Mouse (Mus musculus) midbrain, embryonic 10.5 days (tissue): ENCODE measurements around the gene Chtf18. TPM values are rescaled to one million over a fixed set of nuclear protein-coding genes. Genes with fewer than 3 reads are reported as not detected.
A peak's percentile ranks its signal among the peaks of the same experiment; 100 is the strongest.

Experiments
- DNase-seq: peaks from one replicate; pipeline ENCODE4 v3.0.0-alpha.2; 2017; ENCODE audit warnings: low spot score
- H3K27ac ChIP-seq: fragments of 300-500 bp; sonication (generic); replicated peaks from 2 replicates; pipeline ENCODE4 v1.5.1; 2016; ENCODE audit warnings: mild to moderate bottlenecking
- H3K27me3 ChIP-seq: fragments of 300-500 bp; sonication (generic); 2 replicates; pipeline ENCODE4 v1.6.1; 2016; ENCODE audit warnings: low read depth, mild to moderate bottlenecking; ENCODE audit not compliant: poor library complexity, severe bottlenecking
- H3K36me3 ChIP-seq: fragments of 300-500 bp; sonication (generic); 2 replicates; pipeline ENCODE4 v1.6.1; 2016; ENCODE audit warnings: mild to moderate bottlenecking, moderate library complexity
- H3K4me1 ChIP-seq: fragments of 300-500 bp; sonication (generic); 2 replicates; pipeline ENCODE4 v1.6.1; 2016
- H3K4me3 ChIP-seq: fragments of 300-500 bp; sonication (generic); 2 replicates; pipeline ENCODE4 v1.5.1; 2016; ENCODE audit warnings: mild to moderate bottlenecking, moderate library complexity
- H3K9me3 ChIP-seq: fragments of 300-500 bp; sonication (generic); replicated peaks from 2 replicates; pipeline ENCODE4 v1.6.1; 2016; ENCODE audit warnings: mild to moderate bottlenecking
- WGBS: fragments of 180-500 bp; shearing (Covaris S2); methylation state at CpG from one replicate; pipeline ENCODE4 v1.1.7; 2016; 5-methylcytosine and 5-hydroxymethylcytosine counted together
- polyA plus RNA-seq: library from polyadenylated mRNA; unstranded; fragments of >200 nt; fragmentation: Nextera tagmentation; extraction: Ambion mirVana; gene quantifications from 2 replicates; pipeline ENCODE4 v1.2.1, GENCODE M21; 2016

The Chtf18 gene
- polyA plus RNA-seq, 1 experiment from 2014 or later = 58.9 TPM

DNA sequence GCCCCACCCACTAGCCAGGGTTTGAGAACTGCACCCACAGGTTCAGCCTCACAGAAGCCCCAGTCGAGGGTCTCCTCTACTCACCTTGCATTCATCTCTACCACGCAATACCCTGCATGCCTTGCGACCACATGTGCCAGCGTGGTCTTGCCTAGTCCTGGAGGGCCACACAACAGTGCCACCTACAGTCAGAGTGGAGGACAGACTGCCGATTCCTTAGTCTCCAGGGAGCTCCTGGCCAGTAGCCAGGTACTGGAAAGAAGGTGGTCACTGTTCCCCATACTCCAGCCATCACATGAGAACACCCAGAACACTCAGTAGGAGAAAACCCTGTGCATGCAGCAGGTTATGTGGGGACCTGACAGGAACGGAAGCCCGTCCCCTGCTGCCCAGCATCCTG is 3.3 kb downstream of the Chtf18 start:
- whole genome bisulfite sequencing = 89% methylated on average over 7 of the region's 7 CpGs
- H3K27ac ChIP-seq = no peak overlapping the region
- H3K36me3 ChIP-seq = peaks cover 69% of the 10 kb centered on the region
- 0 out of 2 replicates have a peak, but pooled peaks cover 6% of the 10 kb centered on the region for H3K27me3 ChIP-seq
- H3K4me1 ChIP-seq = peaks cover 45% of the 10 kb centered on the region
- no peak for DNase-seq
- no peaks in the 10 kb centered on the region for H3K9me3 ChIP-seq
- H3K4me3 ChIP-seq = no peak overlapping the region

- Histone ChIP-seq H3K27ac (no peak overlapping the region), H3K4me1 (peaks cover 40% of the 10 kb centered on the region), H3K9me3 (no peaks in the 10 kb centered on the region), H3K27me3 (peaks cover 10% of the 10 kb centered on the region), H3K4me3 (peak overlapping the region; percentile 9; the same call in 1 of the 2 replicates), H3K36me3 (peaks cover 74% of the 10 kb centered on the region)
- 94% methylated on average over 19 of the region's 19 CpGs for WGBS
- DNase-seq = no peak
Observed at GRCm38 (mm10) chr17:25723470-25723869, 3.7 kb downstream of the Chtf18 start.

DNA sequence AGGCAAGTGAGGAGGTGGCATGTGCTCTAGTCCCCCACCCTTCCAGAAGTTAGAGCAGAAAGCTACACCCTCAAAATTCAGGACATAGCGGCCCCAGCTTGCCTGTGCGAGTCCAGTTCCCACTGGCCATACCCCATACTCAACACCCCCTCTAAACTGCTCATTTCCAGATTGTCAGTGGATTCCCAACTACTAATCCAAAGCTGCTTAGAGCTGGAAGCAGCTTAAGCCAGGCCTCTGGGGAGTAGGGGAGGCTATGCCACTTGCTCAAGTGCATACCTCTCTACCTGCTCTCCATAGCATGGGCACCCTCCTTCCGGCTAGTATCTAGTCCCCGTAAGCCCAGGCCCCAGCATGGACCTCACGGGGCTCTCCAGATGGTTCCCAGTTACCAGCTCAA is 5.7 kb downstream of the Chtf18 start:
- Histone ChIP-seq H3K27me3 (peaks cover 30% of the 10 kb centered on the region), H3K4me3 (no peak overlapping the region), H3K27ac (no peak overlapping the region), H3K4me1 (peaks cover 41% of the 10 kb centered on the region), H3K36me3 (peaks cover 76% of the 10 kb centered on the region), H3K9me3 (no peaks in the 10 kb centered on the region)
- WGBS = 95% methylated on average over 5 of the region's 5 CpGs
- DNase-seq = no peak

- H3K36me3 ChIP-seq = peaks cover 45% of the 10 kb centered on the region
- peak overlapping the region; percentile 20; the same call in 1 of the 2 replicates for H3K27ac ChIP-seq
- H3K4me3 ChIP-seq = peak overlapping the region; percentile 56
- DNase-seq = no peak
- no peaks in the 10 kb centered on the region for H3K9me3 ChIP-seq
- 16% methylated on average over 6 of the region's 6 CpGs for WGBS
- H3K4me1 ChIP-seq = peaks cover 29% of the 10 kb centered on the region
- H3K27me3 ChIP-seq = peaks cover 41% of the 10 kb centered on the region
Observed at GRCm38 (mm10) chr17:25717691-25718090, 9.5 kb downstream of the Chtf18 start.

- H3K9me3 ChIP-seq = no peaks in the 10 kb centered on the region
- peaks cover 41% of the 10 kb centered on the region for H3K27me3 ChIP-seq
- WGBS = 1% methylated on average over 45 of the region's 45 CpGs
- DNase-seq = peak; percentile 41
- H3K4me3 ChIP-seq = peak within 1 kb of the TSS; percentile 56
- H3K27ac ChIP-seq = peak within 1 kb of the TSS; percentile 20
- H3K36me3 ChIP-seq = peaks cover 38% of the 10 kb centered on the region
- H3K4me1 ChIP-seq = peaks cover 29% of the 10 kb centered on the region
Observed at GRCm38 (mm10) chr17:25716711-25717637, 10.2 kb downstream of the Chtf18 start, which contains the start of gene Gng13. TSS of gene Gng13 (plus strand) at chr17:25717171.

GRCm38 (mm10) chr17:25716130-25716529 is 11.1 kb downstream of the Chtf18 start:
- 7% methylated on average over 6 of the region's 6 CpGs for WGBS
- Histone ChIP-seq H3K27me3 (peaks cover 41% of the 10 kb centered on the region), H3K4me1 (peaks cover 29% of the 10 kb centered on the region), H3K36me3 (peaks cover 29% of the 10 kb centered on the region), H3K4me3 (no peak overlapping the region), H3K9me3 (no peaks in the 10 kb centered on the region), H3K27ac (no peak overlapping the region; the same call in 1 of the 2 replicates)
- no peak for DNase-seq

GRCm38 (mm10) chr17:25715627-25716026 is 11.6 kb downstream of the Chtf18 start:
- DNase-seq = no peak
- H3K9me3 ChIP-seq = no peaks in the 10 kb centered on the region
- H3K36me3 ChIP-seq = peaks cover 24% of the 10 kb centered on the region
- 44% methylated on average over 3 of the region's 3 CpGs for WGBS
- H3K27ac ChIP-seq = no peak overlapping the region
- no peak overlapping the region for H3K4me3 ChIP-seq
- peaks cover 29% of the 10 kb centered on the region for H3K4me1 ChIP-seq
- H3K27me3 ChIP-seq = peaks cover 41% of the 10 kb centered on the region

DNA sequence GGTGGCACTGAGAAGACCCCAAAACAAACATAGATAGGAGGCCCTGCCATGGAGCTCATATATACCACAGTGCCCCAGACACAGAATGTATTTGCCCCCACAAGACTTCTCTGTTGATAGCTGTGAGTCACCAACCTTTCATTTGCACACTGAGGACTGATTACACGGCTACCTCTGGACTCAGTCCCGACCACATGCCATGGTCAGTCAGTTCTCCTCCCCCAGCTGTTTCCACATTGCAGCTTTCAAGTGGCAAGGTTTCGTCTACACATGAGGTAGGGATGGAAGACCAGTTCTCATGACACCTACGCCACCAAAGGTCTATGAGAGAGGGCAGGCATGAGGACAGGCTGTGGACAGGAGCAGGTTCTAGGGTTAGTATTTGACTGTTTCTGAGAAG is 16.1 kb downstream of the Chtf18 start:
- H3K9me3 ChIP-seq = no peaks in the 10 kb centered on the region

DNA sequence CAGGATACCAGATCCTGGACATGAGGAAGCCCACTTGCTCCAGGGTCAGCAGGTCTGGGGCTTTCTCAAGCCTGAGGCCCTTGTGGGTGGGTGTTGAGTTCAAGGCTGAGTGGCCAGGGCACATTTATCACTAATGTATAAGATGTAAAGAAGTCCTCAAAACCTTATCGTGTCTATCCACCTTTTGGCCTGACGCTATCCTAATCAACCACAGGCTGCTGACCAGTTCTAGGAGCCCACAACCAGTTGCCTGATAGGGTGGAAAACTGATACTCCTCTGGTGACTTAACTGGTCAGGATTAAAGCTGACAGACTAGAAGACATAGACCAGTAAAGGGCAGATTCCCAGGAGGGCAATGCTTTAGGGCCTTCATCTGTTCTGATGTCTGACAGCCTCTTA is 17.2 kb downstream of the Chtf18 start:
- H3K4me1 ChIP-seq = no peaks in the 10 kb centered on the region
- no peaks in the 10 kb centered on the region for H3K9me3 ChIP-seq
- no peaks in the 10 kb centered on the region for H3K36me3 ChIP-seq
- 93% methylated on average over 2 of the region's 2 CpGs for WGBS
- H3K27me3 ChIP-seq = no peaks in the 10 kb centered on the region
- H3K4me3 ChIP-seq = no peak overlapping the region
- no peak for DNase-seq
- no peak overlapping the region for H3K27ac ChIP-seq

More for the DNA sequence above, 16.1 kb downstream of the Chtf18 start:
- peaks cover 8% of the 10 kb centered on the region for H3K27me3 ChIP-seq
- WGBS = 88% methylated on average over 4 of the region's 4 CpGs
- DNase-seq = no peak
- no peak overlapping the region for H3K27ac ChIP-seq
- no peak overlapping the region for H3K4me3 ChIP-seq
- no peaks in the 10 kb centered on the region for H3K36me3 ChIP-seq
- peaks cover 7% of the 10 kb centered on the region for H3K4me1 ChIP-seq

DNA sequence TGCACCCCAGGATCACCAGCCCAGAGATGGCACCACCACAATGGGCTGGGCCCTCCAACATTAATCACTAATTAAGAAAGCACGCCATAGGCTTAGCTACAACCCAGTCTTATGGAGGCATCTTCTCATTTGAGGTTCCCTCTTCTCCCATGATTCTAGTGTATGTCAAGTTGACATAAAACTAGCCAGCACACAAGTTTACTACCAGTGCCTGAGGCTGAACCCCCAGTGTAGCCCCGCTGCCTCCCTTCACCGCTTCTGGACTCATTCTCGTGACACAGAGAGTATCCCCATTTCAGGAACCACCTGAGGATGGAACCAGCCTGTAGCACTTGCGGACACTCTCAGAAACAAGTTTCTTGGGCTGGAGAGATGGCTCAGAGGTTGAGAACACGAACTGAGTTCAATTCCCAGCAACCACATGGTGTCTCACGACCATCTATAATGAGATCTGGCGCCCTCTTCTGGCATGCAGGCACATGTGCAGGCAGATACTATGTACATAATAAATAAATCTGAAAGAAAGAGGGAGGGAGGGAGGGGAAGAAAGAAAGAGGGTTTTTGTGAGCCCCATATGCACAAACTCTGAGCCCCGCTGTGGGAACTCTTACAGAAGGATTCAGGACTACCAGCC is 26.2 kb downstream of the Chtf18 start:
- no peak overlapping the region for H3K27ac ChIP-seq
- no peak for DNase-seq

GRCm38 (mm10) chr17:25698446-25698845 is 28.8 kb downstream of the Chtf18 start:
- Histone ChIP-seq H3K4me1 (no peaks in the 10 kb centered on the region), H3K9me3 (no peaks in the 10 kb centered on the region), H3K36me3 (no peaks in the 10 kb centered on the region), H3K27ac (no peak overlapping the region), H3K4me3 (no peak overlapping the region), H3K27me3 (peaks cover 15% of the 10 kb centered on the region; the same call in 1 of the 2 replicates)
- DNase-seq = peak; percentile 80
- WGBS = 14% methylated on average over 7 of the region's 7 CpGs

More for the DNA sequence above, 26.2 kb downstream of the Chtf18 start:
- no peaks in the 10 kb centered on the region for H3K36me3 ChIP-seq
- no peaks in the 10 kb centered on the region for H3K4me1 ChIP-seq
- 59% methylated on average over 9 of the region's 9 CpGs for WGBS
- no peaks in the 10 kb centered on the region for H3K9me3 ChIP-seq
- H3K27me3 ChIP-seq = peaks cover 15% of the 10 kb centered on the region; the same call in 1 of the 2 replicates
- no peak overlapping the region for H3K4me3 ChIP-seq

DNA sequence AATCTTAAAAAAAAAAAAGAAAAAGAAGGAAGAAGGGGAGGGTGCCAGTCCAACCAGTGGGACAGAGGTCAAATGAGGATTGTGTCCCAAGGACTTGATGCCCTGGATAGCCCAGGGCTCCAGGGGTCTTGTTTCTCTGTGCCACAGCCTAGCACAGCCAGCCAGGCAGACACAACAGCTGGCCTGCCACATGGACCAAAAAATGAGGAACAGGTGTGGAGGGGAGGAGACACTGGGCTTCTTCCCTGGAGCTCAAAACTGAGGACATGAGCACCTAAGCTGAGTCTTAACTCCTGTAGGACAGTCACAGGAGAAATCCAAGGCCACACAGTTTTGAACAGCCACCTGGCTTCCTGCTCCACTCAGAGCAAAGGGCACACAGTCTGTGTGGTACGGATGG is 31.0 kb downstream of the Chtf18 start:
- H3K27ac ChIP-seq = no peak overlapping the region
- H3K9me3 ChIP-seq = no peaks in the 10 kb centered on the region
- peaks cover 15% of the 10 kb centered on the region; the same call in 1 of the 2 replicates for H3K27me3 ChIP-seq
- DNase-seq = no peak
- no peaks in the 10 kb centered on the region for H3K36me3 ChIP-seq
- H3K4me1 ChIP-seq = no peaks in the 10 kb centered on the region
- 36% methylated on average over 1 of the region's 1 CpGs for WGBS
- no peak overlapping the region for H3K4me3 ChIP-seq

- Histone ChIP-seq H3K27me3 (peaks cover 9% of the 10 kb centered on the region; the same call in 1 of the 2 replicates), H3K9me3 (no peaks in the 10 kb centered on the region), H3K27ac (no peak overlapping the region), H3K4me3 (no peak overlapping the region), H3K36me3 (no peaks in the 10 kb centered on the region), H3K4me1 (peaks cover 16% of the 10 kb centered on the region)
- 80% methylated on average over 4 of the region's 4 CpGs for whole genome bisulfite sequencing
- no peak for DNase-seq
Observed at GRCm38 (mm10) chr17:25688922-25689321, 38.3 kb downstream of the Chtf18 start.
